Comparison of ENCODE assay signal across 14 mouse cellular contexts in genomic region chr12:35175938-35176337, GRCm38 (mm10).
DNase-seq lines count a peak whose midpoint lies in the region; ATAC-seq lines count a peak whose summit lies in the region.
"Had no signal": no experiment of that assay in that cellular context is flagged by ENCODE, and none has a peak within 500 bp of the region (broad histone marks: within the 10 kb centered on the region; RNA-seq: fewer than 3 reads in every experiment).

No protein-coding gene starts in this region.

- H3K9me3 ChIP-seq in kidney, embryonic 15.5 days (replicated peaks), result no peaks in the 10 kb centered on the region
- H3K9me3 ChIP-seq in neural tube, embryonic 11.5 days (ENCODE audit: control insufficient read depth, low read length), result no peaks in the 10 kb centered on the region
- H3K9me3 ChIP-seq: forebrain, embryonic 13.5 days; hindbrain, embryonic 10.5 days; limb, embryonic 12.5 days had no signal

- H3K27ac ChIP-seq in kidney, embryonic 15.5 days, result no peak overlapping the region
- no peak overlapping the region for H3K27ac ChIP-seq in neural tube, embryonic 11.5 days (ENCODE audit: low read depth, low read length)
- H3K27ac ChIP-seq: forebrain, embryonic 13.5 days; hindbrain, embryonic 10.5 days; limb, embryonic 12.5 days; liver, embryonic 14.5 days had no signal

- H3K36me3 ChIP-seq in kidney, embryonic 15.5 days, result no peaks in the 10 kb centered on the region
- H3K36me3 ChIP-seq in neural tube, embryonic 11.5 days (ENCODE audit: control insufficient read depth, insufficient read depth, low read length), result no peaks in the 10 kb centered on the region
- H3K36me3 ChIP-seq: hindbrain, embryonic 10.5 days; limb, embryonic 12.5 days had no signal

- H3K4me1 ChIP-seq in kidney, embryonic 15.5 days, result peaks cover 9% of the 10 kb centered on the region; the same call in 1 of the 2 replicates
- H3K4me1 ChIP-seq in neural tube, embryonic 11.5 days (ENCODE audit: control insufficient read depth, insufficient read depth, low read length), result no peaks in the 10 kb centered on the region
- H3K4me1 ChIP-seq: forebrain, embryonic 13.5 days had no signal

- H3K4me3 ChIP-seq in kidney, embryonic 15.5 days (replicated peaks), result no peak overlapping the region
- no peak overlapping the region for H3K4me3 ChIP-seq in neural tube, embryonic 11.5 days (ENCODE audit: low read depth, low read length)
- H3K4me3 ChIP-seq: forebrain, embryonic 13.5 days; hindbrain, embryonic 10.5 days; limb, embryonic 12.5 days had no signal

- no peak overlapping the region for H3K4me2 ChIP-seq in kidney, embryonic 15.5 days
- no peak overlapping the region for H3K4me2 ChIP-seq in neural tube, embryonic 11.5 days (ENCODE audit: low read depth)
- H3K4me2 ChIP-seq: forebrain, embryonic 13.5 days; limb, embryonic 12.5 days had no signal

- no peak for DNase-seq in kidney, adult 18-20 months
- DNase-seq in adrenal gland, adult 2 months, result peak; percentile 56
- peak; percentile 8 for DNase-seq in adrenal gland, postnatal 25 days
- no peak for DNase-seq in neural tube, embryonic 11.5 days (ENCODE audit: low spot score)
- DNase-seq in thymus, postnatal 0 days (ENCODE audit: low spot score), result no peak
- DNase-seq: cerebellum, adult 9-11 months; kidney, postnatal 10 days had no signal

- H3K9ac ChIP-seq in kidney, embryonic 15.5 days, result no peak overlapping the region
- H3K9ac ChIP-seq in neural tube, embryonic 11.5 days (ENCODE audit: low read length), result no peak overlapping the region
- H3K9ac ChIP-seq: forebrain, embryonic 13.5 days; limb, embryonic 12.5 days; liver, embryonic 14.5 days had no signal

- ATAC-seq in kidney, embryonic 15.5 days (replicated peaks; ENCODE audit: low FRiP score), result peak; percentile 62
- ATAC-seq in neural tube, embryonic 11.5 days (ENCODE audit: insufficient read depth, low FRiP score, low TSS enrichment), result peak; percentile 31; the same call in 1 of the 2 replicates
- ATAC-seq in monocyte, adult 5-6 weeks (replicated peaks; ENCODE audit: insufficient number of reproducible peaks, low FRiP score, low TSS enrichment, poor library complexity, severe bottlenecking), result no peak
- ATAC-seq: forebrain, embryonic 13.5 days; lung, postnatal 0 days had no signal

- WGBS in kidney, embryonic 15.5 days, result 9% methylated on average over 8 of the region's 8 CpGs
- 8% methylated on average over 8 of the region's 8 CpGs for WGBS in neural tube, embryonic 11.5 days

- H3K27me3 ChIP-seq in kidney, embryonic 15.5 days, result peaks cover 23% of the 10 kb centered on the region
- no peaks in the 10 kb centered on the region for H3K27me3 ChIP-seq in neural tube, embryonic 11.5 days (ENCODE audit: control insufficient read depth, insufficient read depth, low read length)
- H3K27me3 ChIP-seq: forebrain, embryonic 13.5 days had no signal

Comparison
In these comparisons a context has a peak if more than half of its experiments do, and no peak if none do; other contexts are left out.
1. DNase-seq: peak in adrenal gland, adult 2 months (single experiment) and adrenal gland, postnatal 25 days (single experiment); none in kidney, adult 18-20 months (single experiment), neural tube, embryonic 11.5 days (single experiment) and thymus, postnatal 0 days (single experiment).